Mouse (Mus musculus) A20 (cell line): ENCODE results near the gene Actn4.
"Not testable (repeated sequence)": the region's sequence is repeated elsewhere in the genome, so short reads cannot be mapped to it uniquely, and the experiment has no call there.

Experiments
- DNase-seq: peaks from one replicate; pipeline ENCODE4 v3.0.0-alpha.2; 2011; ENCODE audit warnings: low read depth, low spot score

The Actn4 gene

GRCm38 (mm10) chr7:28969672-28970394 lies 7.7 kb upstream of the Actn4 start:
- no peak for DNase-seq

GRCm38 (mm10) chr7:28969271-28969670 lies 7.1 kb upstream of the Actn4 start:
- DNase-seq = no peak

GRCm38 (mm10) chr7:28968120-28968519 lies 6.0 kb upstream of the Actn4 start:
- not testable (repeated sequence) for DNase-seq

GRCm38 (mm10) chr7:28966751-28967505 lies 4.8 kb upstream of the Actn4 start:
- no peak for DNase-seq

GRCm38 (mm10) chr7:28966181-28966580 lies 4.0 kb upstream of the Actn4 start:
- no peak for DNase-seq

GRCm38 (mm10) chr7:28965346-28965840 lies 3.3 kb upstream of the Actn4 start:
- DNase-seq = no peak

GRCm38 (mm10) chr7:28963399-28963923 lies 1.3 kb upstream of the Actn4 start:
- DNase-seq = no peak

- DNase-seq = no peak
Observed at GRCm38 (mm10) chr7:28961584-28961926, 585 bp downstream of the Actn4 start.

GRCm38 (mm10) chr7:28960354-28961046 lies 1.6 kb downstream of the Actn4 start:
- DNase-seq = no peak

- no peak for DNase-seq
Observed at GRCm38 (mm10) chr7:28959505-28960045, 2.6 kb downstream of the Actn4 start.

GRCm38 (mm10) chr7:28958770-28959169 lies 3.4 kb downstream of the Actn4 start:
- DNase-seq = no peak

GRCm38 (mm10) chr7:28957997-28958725 lies 4.0 kb downstream of the Actn4 start:
- DNase-seq = no peak

GRCm38 (mm10) chr7:28957286-28957685 lies 4.9 kb downstream of the Actn4 start:
- DNase-seq = no peak

GRCm38 (mm10) chr7:28956270-28956669 lies 5.9 kb downstream of the Actn4 start:
- no peak for DNase-seq

GRCm38 (mm10) chr7:28955295-28955897 lies 6.7 kb downstream of the Actn4 start:
- DNase-seq = no peak

- no peak for DNase-seq
Observed at GRCm38 (mm10) chr7:28954773-28955172, 7.4 kb downstream of the Actn4 start.

- no peak for DNase-seq
Observed at GRCm38 (mm10) chr7:28953476-28954376, 8.4 kb downstream of the Actn4 start.

- DNase-seq = no peak
Observed at GRCm38 (mm10) chr7:28952786-28953185, 9.4 kb downstream of the Actn4 start.

GRCm38 (mm10) chr7:28951764-28952163 lies 10.4 kb downstream of the Actn4 start:
- no peak for DNase-seq
